Mouse (Mus musculus) fibroblast of lung, adult 2 months (primary cell): Measurements from ENCODE around the gene Sele.
"Not testable (repeated sequence)": the region's sequence is repeated elsewhere in the genome, so short reads cannot be mapped to it uniquely, and the experiment has no call there.

Source experiments
- DNase-seq: peaks from one replicate; pipeline ENCODE4 v3.0.0-alpha.2; 2011; ENCODE audit warnings: low read depth

The Sele gene

GRCm38 (mm10) chr1:164047934-164048333 is at the start of gene Sele:
TSS of gene Sele (plus strand) at chr1:164048234.
- no peak for DNase-seq

- DNase-seq: no peak
Measured at GRCm38 (mm10) chr1:164001831-164002452, 46.1 kb upstream of the Sele start.

- no peak for DNase-seq
Measured at GRCm38 (mm10) chr1:164004311-164004710, 43.7 kb upstream of the Sele start.

- no peak for DNase-seq
Measured at GRCm38 (mm10) chr1:164009235-164009634, 38.8 kb upstream of the Sele start.

- DNase-seq: no peak
Measured at GRCm38 (mm10) chr1:164014616-164015015, 33.4 kb upstream of the Sele start.

- no peak for DNase-seq
Measured at GRCm38 (mm10) chr1:164018221-164018896, 29.7 kb upstream of the Sele start.

- DNase-seq: no peak
Measured at GRCm38 (mm10) chr1:164019789-164020188, 28.2 kb upstream of the Sele start.

- not testable (repeated sequence) for DNase-seq
Measured at GRCm38 (mm10) chr1:164020746-164021145, 27.3 kb upstream of the Sele start.

GRCm38 (mm10) chr1:164022106-164022505 is 25.9 kb upstream of the Sele start:
- not testable (repeated sequence) for DNase-seq

GRCm38 (mm10) chr1:164025685-164026084 is 22.3 kb upstream of the Sele start:
- DNase-seq: no peak

- DNase-seq: no peak
Measured at GRCm38 (mm10) chr1:164027416-164027815, 20.6 kb upstream of the Sele start.

GRCm38 (mm10) chr1:164040385-164041135 is 7.5 kb upstream of the Sele start:
- no peak for DNase-seq

GRCm38 (mm10) chr1:164043549-164043948 is 4.5 kb upstream of the Sele start:
- DNase-seq: no peak

- DNase-seq: no peak
Measured at GRCm38 (mm10) chr1:164053561-164053960, 5.5 kb downstream of the Sele start.

GRCm38 (mm10) chr1:164054800-164055199 is 6.8 kb downstream of the Sele start:
- DNase-seq: no peak

- no peak for DNase-seq
Measured at GRCm38 (mm10) chr1:164060071-164060470, 12.0 kb downstream of the Sele start.

GRCm38 (mm10) chr1:164061278-164061677 is 13.2 kb downstream of the Sele start:
- peak; percentile 23 for DNase-seq

GRCm38 (mm10) chr1:164061925-164062324 is 13.9 kb downstream of the Sele start, which contains the start of gene Sell:
TSS of gene Sell (plus strand) at chr1:164061982.
- no peak for DNase-seq

GRCm38 (mm10) chr1:164062856-164063255 is 14.8 kb downstream of the Sele start:
- no peak for DNase-seq

- no peak for DNase-seq
Measured at GRCm38 (mm10) chr1:164063745-164064144, 15.7 kb downstream of the Sele start.

GRCm38 (mm10) chr1:164069261-164069660 is 21.2 kb downstream of the Sele start:
- DNase-seq: no peak

GRCm38 (mm10) chr1:164070461-164070860 is 22.4 kb downstream of the Sele start:
- no peak for DNase-seq

- DNase-seq: no peak
Measured at GRCm38 (mm10) chr1:164071111-164071510, 23.1 kb downstream of the Sele start.
